Mouse (Mus musculus) embryonic facial prominence, embryonic 14.5 days (tissue): ENCODE results near the gene Zscan20. TPM values are rescaled to one million over a fixed set of nuclear protein-coding genes. Genes with fewer than 3 reads are reported as not detected.

Experiments
- ATAC-seq: fragments of 200-750 bp; cut with Nextera tagmentation; 2 replicates; pipeline ENCODE4 v1.8.0; 2017; ENCODE audit warnings: low read depth, moderate number of reproducible peaks, moderate TSS enrichment
- DNase-seq: peaks from one replicate; pipeline ENCODE4 v3.0.0-alpha.2; 2015; ENCODE audit warnings: low spot score
- H3K27ac ChIP-seq: fragments of 300-500 bp; sonication (generic); replicated peaks from 2 replicates; pipeline ENCODE4 v1.5.1; 2014; ENCODE audit warnings: low read depth, mild to moderate bottlenecking, low read length, moderate library complexity
- H3K27me3 ChIP-seq: fragments of 300-500 bp; sonication (generic); replicated peaks from 2 replicates; pipeline ENCODE4 v1.6.1; 2014; ENCODE audit warnings: low read length; ENCODE audit not compliant: control insufficient read depth, insufficient read depth
- H3K36me3 ChIP-seq: fragments of 300-500 bp; sonication (generic); 2 replicates; pipeline ENCODE4 v1.6.1; 2014; ENCODE audit warnings: low read length, mixed read lengths; ENCODE audit not compliant: control insufficient read depth, insufficient read depth
- H3K4me1 ChIP-seq: fragments of 300-500 bp; sonication (generic); 2 replicates; pipeline ENCODE4 v1.6.1; 2014; ENCODE audit warnings: antibody characterized with exemption, low read length; ENCODE audit not compliant: control insufficient read depth, insufficient read depth
- H3K4me2 ChIP-seq: fragments of 300-500 bp; sonication (generic); 2 replicates; pipeline ENCODE4 v1.6.1; 2014; ENCODE audit warnings: low read depth, mild to moderate bottlenecking, low read length, moderate library complexity, mixed read lengths
- H3K4me3 ChIP-seq: fragments of 300-500 bp; sonication (generic); 2 replicates; pipeline ENCODE4 v1.5.1; 2014; ENCODE audit warnings: low read depth, mild to moderate bottlenecking, low read length
- H3K9ac ChIP-seq: fragments of 300-500 bp; sonication (generic); 2 replicates; pipeline ENCODE4 v1.6.1; 2014; ENCODE audit warnings: low read depth, mild to moderate bottlenecking, low read length, moderate library complexity, mixed read lengths
- H3K9me3 ChIP-seq: fragments of 300-500 bp; sonication (generic); 2 replicates; pipeline ENCODE4 v1.6.1; 2016; ENCODE audit warnings: low read length; ENCODE audit not compliant: control insufficient read depth
- WGBS: fragments of 180-500 bp; shearing (Covaris S2); extraction: QIAGEN DNeasy Blood & Tissue Kit; methylation state at CpG from one replicate; pipeline ENCODE4 v1.1.7; 2014; 5-methylcytosine and 5-hydroxymethylcytosine counted together
- polyA plus RNA-seq: library from polyadenylated mRNA; unstranded; fragments of >200 nt; fragmentation: Nextera tagmentation; extraction: Ambion mirVana; gene quantifications from 2 replicates; pipeline ENCODE4 v1.2.1, GENCODE M21; 2014

Zscan20 gene
- polyA plus RNA-seq, 1 experiment from 2014 or later = 2.0 TPM

DNA sequence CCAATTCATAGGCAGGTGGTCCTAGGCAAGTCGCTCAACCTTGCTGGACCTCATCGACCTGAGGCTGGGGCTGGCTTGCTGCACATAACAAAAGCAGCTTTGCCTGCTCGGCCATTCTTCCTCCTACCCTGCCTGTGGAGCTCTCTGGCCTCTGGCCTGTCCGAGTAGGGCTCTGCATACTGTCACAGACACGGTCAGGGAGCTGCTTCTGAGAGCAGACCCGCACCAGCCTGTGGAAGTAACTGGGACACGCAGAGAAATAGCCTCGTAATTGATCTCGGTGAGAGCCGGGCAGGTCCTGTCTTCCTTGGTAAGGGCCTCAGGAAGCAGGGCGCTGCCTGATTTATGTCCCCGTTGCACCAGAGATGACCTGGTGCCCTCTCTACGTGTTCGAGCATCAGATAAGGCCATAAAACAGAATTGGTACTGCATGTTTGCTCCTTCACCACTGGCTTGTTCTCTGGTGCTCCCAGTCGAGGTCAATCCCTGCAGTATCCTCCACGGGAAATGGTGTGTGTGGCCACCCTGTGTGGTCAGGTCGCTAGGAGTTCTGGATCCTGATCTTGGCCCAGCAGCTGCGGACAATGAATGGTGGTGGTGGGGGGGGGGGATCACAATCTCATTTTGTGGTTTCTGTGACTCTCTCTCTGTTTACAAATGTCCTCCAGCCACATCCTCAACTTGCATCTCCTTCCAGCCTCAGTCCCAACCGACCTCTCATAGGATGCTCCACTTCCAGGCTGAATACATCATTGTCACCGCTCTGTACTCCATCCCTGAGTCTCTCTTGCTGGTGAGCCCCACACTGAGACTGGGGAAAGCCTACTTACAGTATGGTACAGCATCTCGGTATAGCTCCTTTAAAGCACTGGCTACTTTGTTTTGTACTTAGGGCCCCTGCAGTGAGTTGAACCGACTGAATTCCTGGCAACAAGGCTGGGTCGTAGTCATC is 32.1 kb upstream of the Zscan20 start:
- peaks cover 17% of the 10 kb centered on the region for H3K4me1 ChIP-seq
- no peaks in the 10 kb centered on the region for H3K9me3 ChIP-seq
- H3K27me3 ChIP-seq = no peaks in the 10 kb centered on the region
- DNase-seq = no peak
- H3K4me3 ChIP-seq = no peak overlapping the region
- no peak for ATAC-seq
- no peaks in the 10 kb centered on the region for H3K36me3 ChIP-seq
- H3K27ac ChIP-seq = no peak overlapping the region
- H3K9ac ChIP-seq = no peak overlapping the region
- no peak overlapping the region for H3K4me2 ChIP-seq
- 51% methylated on average over 23 of the region's 23 CpGs for WGBS

DNA sequence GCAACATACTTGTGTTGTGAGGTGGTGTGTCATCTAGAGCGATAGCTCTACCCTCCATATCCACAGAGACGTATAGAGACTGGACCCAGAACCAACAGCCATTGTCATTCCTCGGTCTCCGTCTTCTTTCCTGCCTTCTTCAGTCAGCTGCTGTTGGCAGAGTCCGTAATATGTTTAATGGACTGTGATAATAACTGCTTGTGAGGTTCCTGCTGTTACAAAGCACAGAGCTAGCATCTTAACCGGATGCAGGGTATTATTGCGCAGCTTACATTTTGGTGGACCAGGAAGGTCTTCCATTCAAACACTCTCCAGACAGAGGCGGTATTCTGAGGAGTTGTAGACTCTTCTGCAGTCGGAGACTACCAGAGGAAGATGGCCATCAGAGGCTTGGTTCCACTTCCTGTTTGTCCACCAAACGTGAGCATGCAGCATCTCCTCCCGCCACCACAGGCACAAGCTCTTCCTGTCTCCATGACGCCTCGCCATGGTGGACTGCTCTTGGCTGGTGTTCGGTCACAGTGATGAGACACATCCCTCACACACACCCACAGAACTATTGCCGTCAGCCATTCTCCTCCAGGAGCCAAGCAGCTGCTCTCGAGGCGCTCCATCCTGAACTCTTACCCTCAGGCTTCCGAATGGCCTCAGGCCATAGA is 28.5 kb upstream of the Zscan20 start:
- DNase-seq = no peak
- 82% methylated on average over 18 of the region's 18 CpGs for WGBS
- H3K27ac ChIP-seq = no peak overlapping the region

DNA sequence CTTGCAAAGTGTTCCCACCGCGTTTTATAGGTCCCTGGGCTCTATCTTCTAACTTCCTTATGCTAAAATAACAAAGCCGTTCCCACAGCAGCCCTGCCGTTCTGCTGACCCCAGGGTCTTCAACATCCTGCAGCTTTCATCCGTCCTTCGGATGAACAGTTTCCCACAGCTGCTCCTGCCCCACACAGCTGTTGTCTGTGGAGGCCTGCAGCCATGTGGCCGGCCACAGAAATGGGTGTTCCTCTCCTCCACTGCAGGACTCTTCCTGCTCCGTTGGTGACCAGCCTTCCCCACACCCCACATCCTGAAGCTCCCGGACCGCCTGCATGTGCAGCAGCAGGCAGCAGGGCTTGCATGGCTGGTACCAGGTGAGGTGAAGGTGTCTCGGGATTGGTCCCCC is 27.4 kb upstream of the Zscan20 start:
- no peak overlapping the region for H3K9ac ChIP-seq
- no peaks in the 10 kb centered on the region for H3K27me3 ChIP-seq
- H3K4me3 ChIP-seq = no peak overlapping the region
- no peaks in the 10 kb centered on the region for H3K9me3 ChIP-seq
- H3K27ac ChIP-seq = no peak overlapping the region; the same call in 1 of the 2 replicates
- no peak overlapping the region for H3K4me2 ChIP-seq
- no peaks in the 10 kb centered on the region for H3K36me3 ChIP-seq
- DNase-seq (peak; percentile 68), ATAC-seq (peak; percentile 59; the same call in 1 of the 2 replicates)
- WGBS = 37% methylated on average over 11 of the region's 11 CpGs
- H3K4me1 ChIP-seq = peaks cover 21% of the 10 kb centered on the region

More for the DNA sequence above, 28.5 kb upstream of the Zscan20 start:
- H3K9ac ChIP-seq = no peak overlapping the region
- no peaks in the 10 kb centered on the region for H3K36me3 ChIP-seq
- no peak overlapping the region for H3K4me2 ChIP-seq
- no peak for ATAC-seq
- H3K4me1 ChIP-seq = peaks cover 21% of the 10 kb centered on the region
- H3K4me3 ChIP-seq = no peak overlapping the region
- no peaks in the 10 kb centered on the region for H3K9me3 ChIP-seq
- no peaks in the 10 kb centered on the region for H3K27me3 ChIP-seq

DNA sequence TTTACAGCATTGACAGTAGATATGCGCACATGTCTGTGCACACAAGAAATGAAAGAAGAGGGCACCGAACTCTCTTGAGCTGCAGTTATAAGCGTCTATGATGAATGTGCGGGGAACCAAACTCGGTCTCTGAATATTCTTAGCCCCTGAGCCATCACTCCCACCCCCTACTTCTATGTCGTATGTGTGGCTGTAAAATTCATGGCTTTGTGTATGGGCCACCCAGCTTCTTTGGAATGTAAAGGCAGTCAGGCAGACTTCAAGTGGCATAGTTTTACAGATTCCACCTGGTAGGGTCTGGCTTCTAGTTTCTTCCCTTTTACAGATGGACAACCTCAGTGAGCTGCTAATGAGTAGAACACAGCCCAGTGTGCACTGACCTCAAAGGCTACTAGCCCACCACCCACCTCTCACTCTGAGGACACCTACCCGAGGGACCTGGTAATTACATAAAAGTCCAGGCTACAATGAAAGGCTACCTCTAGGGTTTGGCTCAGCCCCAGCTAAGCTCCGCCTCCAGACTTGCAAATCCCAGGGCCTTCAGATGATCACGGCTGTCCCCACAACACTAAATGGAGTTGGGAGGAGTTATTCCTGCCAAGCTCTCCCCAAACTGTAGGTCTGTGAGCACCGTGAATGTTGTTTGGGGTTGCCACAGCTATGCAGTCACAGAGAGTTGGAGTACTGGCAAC is 26.1 kb upstream of the Zscan20 start:
- WGBS = 53% methylated on average over 10 of the region's 10 CpGs
- H3K27me3 ChIP-seq = no peaks in the 10 kb centered on the region
- H3K9me3 ChIP-seq = no peaks in the 10 kb centered on the region
- no peak overlapping the region for H3K9ac ChIP-seq
- ATAC-seq (peak; percentile 16; the same call in 1 of the 2 replicates), DNase-seq (no peak)
- H3K4me2 ChIP-seq = no peak overlapping the region
- H3K4me3 ChIP-seq = no peak overlapping the region
- no peaks in the 10 kb centered on the region for H3K36me3 ChIP-seq
- H3K27ac ChIP-seq = no peak overlapping the region
- H3K4me1 ChIP-seq = peaks cover 21% of the 10 kb centered on the region

DNA sequence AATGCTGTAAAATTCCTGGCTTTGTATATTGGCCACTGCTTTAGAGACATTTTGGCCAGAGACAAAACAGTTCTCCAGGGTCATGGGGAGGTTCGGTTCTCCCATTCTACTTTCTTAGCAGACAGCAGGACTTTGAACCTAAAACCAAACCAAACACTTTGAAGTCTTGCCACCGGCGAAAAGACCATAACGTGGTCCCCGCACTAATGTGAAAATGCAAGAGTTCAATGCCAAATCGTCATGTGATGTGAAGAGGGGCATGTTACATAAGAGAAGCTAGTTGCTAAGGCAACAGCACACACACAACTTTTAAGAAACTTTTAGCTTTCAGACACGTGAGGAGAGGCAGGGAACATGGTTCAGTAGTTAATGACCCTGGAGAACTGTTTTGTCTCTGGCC is 25.6 kb upstream of the Zscan20 start:
- H3K27me3 ChIP-seq = no peaks in the 10 kb centered on the region
- no peak for DNase-seq
- H3K27ac ChIP-seq = no peak overlapping the region
- H3K9ac ChIP-seq = no peak overlapping the region
- no peak overlapping the region for H3K4me3 ChIP-seq
- H3K4me1 ChIP-seq = peaks cover 21% of the 10 kb centered on the region
- no peak for ATAC-seq
- H3K36me3 ChIP-seq = no peaks in the 10 kb centered on the region
- H3K9me3 ChIP-seq = no peaks in the 10 kb centered on the region
- no peak overlapping the region for H3K4me2 ChIP-seq
- 67% methylated on average over 7 of the region's 7 CpGs for WGBS

DNA sequence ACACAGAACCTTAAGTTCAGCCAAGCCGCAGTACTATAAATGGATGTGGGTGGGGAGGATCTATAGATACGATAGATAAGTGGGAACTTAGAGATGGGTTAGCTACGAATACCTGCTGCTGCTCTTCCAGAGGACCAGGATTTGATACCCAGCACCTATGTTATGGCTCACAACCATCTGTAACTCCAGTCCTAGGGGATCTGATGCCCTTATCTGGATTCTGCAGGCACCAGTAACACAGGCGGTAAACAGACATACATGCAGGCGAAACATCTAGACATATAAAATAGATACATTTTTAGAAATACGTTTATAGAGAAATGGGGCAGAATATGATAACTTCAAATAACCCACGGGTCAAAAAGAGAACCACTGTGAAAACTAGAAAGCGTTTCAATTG is 11.2 kb upstream of the Zscan20 start:
- no peak for DNase-seq
- Histone ChIP-seq H3K4me3 (no peak overlapping the region), H3K4me1 (peaks cover 3% of the 10 kb centered on the region), H3K27me3 (no peaks in the 10 kb centered on the region), H3K36me3 (no peaks in the 10 kb centered on the region), H3K4me2 (no peak overlapping the region), H3K27ac (no peak overlapping the region), H3K9ac (no peak overlapping the region), H3K9me3 (peaks cover 8% of the 10 kb centered on the region; the same call in 1 of the 2 replicates)
- no peak for ATAC-seq
- 87% methylated on average over 8 of the region's 8 CpGs for WGBS

DNA sequence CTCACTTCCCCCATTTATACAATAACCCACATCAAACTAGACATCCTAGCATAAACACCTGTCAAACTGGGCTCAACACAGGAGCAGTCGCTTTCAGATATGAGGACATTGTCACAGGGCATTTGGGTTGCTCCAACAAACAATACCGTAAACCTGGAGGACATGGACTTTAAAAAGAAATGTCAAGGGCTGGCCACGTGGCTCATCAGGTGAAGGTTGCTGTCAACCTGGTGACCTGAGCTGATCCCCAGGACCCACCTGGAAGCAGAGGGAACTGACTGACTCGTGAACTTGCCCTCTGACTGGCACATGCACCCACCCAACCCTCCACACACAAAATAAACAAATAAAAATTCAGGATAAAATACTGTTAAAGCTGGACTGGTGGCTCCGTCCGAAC is 10.7 kb upstream of the Zscan20 start:
- DNase-seq (no peak), ATAC-seq (no peak)
- H3K27ac ChIP-seq = no peak overlapping the region
- H3K27me3 ChIP-seq = no peaks in the 10 kb centered on the region
- peaks cover 3% of the 10 kb centered on the region for H3K4me1 ChIP-seq
- H3K4me3 ChIP-seq = no peak overlapping the region
- 78% methylated on average over 6 of the region's 6 CpGs for WGBS
- H3K9me3 ChIP-seq = peaks cover 8% of the 10 kb centered on the region; the same call in 1 of the 2 replicates
- no peak overlapping the region for H3K9ac ChIP-seq
- H3K36me3 ChIP-seq = no peaks in the 10 kb centered on the region
- H3K4me2 ChIP-seq = no peak overlapping the region

DNA sequence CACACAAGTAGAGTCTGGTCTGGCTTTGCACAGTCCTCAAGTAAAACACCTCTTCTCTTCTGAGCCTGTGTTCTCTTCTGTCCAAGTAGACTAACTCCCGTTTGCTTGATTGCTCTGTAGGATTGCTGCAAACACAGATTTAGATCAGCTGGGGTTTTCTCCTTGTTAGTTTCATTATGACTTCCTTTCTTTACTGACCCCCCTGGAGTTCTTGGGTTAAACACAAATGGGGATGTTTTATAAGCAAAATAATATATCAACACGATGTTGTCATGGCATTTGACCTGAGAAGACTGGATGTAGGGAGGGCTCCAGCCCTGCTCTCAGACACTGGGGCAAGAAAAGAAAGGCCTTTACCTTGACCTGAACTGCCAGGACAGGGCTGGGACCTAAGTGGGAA is 9.1 kb upstream of the Zscan20 start:
- Histone ChIP-seq H3K4me2 (no peak overlapping the region), H3K4me3 (no peak overlapping the region), H3K36me3 (no peaks in the 10 kb centered on the region), H3K9me3 (0 out of 2 replicates have a peak, but pooled peaks cover under 1% of the 10 kb centered on the region), H3K4me1 (peaks cover 3% of the 10 kb centered on the region), H3K27me3 (no peaks in the 10 kb centered on the region), H3K9ac (no peak overlapping the region), H3K27ac (no peak overlapping the region)
- WGBS = 26% methylated on average over 2 of the region's 2 CpGs
- DNase-seq (no peak), ATAC-seq (no peak)
